Mouse (Mus musculus): ENCODE measurements around the gene Mettl16. TPM values are rescaled to one million over a fixed set of nuclear protein-coding genes. Genes with fewer than 3 reads are reported as not detected.

Gene Mettl16
- total and polyA plus RNA-seq, 2 experiments from 2014 or later: 10.6 to 26.6 TPM

- peak; percentile 24 for ATAC-seq
- under 1% methylated on average over 20 of the region's 20 CpGs for WGBS
- Histone ChIP-seq H3K4me3 (ENCODE audit: low read length) (peak overlapping the region; percentile 95), H3K4me2 (ENCODE audit: low read depth, low read length) (peak overlapping the region; percentile 62), H3K27ac (peak overlapping the region; percentile 95), H3K9ac (replicated peaks; ENCODE audit: low read length) (peak overlapping the region; percentile 97), H3K4me1 (ENCODE audit: insufficient read depth, low read length) (peaks cover 20% of the 10 kb centered on the region), H3K9me3 (ENCODE audit: low read length) (no peaks in the 10 kb centered on the region), H3K36me3 (ENCODE audit: insufficient read depth, low read length) (no peaks in the 10 kb centered on the region; the same call in 1 of the 2 replicates), H3K27me3 (ENCODE audit: insufficient read depth, low read length) (no peaks in the 10 kb centered on the region)
- TF ChIP-seq CTCF (IDR thresholded peaks at IDR 0.05; ENCODE audit: low read depth): peak; percentile 25; the same call in 1 of the 2 replicates
- peak; percentile 87 for DNase-seq (ENCODE audit: low spot score)
Measured at GRCm38 (mm10) chr11:74829812-74830211, 59.2 kb downstream of the Mettl16 start.

- H3K4me2 ChIP-seq (ENCODE audit: low read depth, low read length): peak within 1 kb of the TSS; percentile 62
- 0 out of 2 replicates have a peak, but pooled peaks have one; percentile 9 for TF ChIP-seq CTCF (IDR thresholded peaks at IDR 0.05; ENCODE audit: low read depth)
- peaks cover 22% of the 10 kb centered on the region for H3K4me1 ChIP-seq (ENCODE audit: insufficient read depth, low read length)
- H3K27ac ChIP-seq: peak within 1 kb of the TSS; percentile 95
- no peaks in the 10 kb centered on the region for H3K27me3 ChIP-seq (ENCODE audit: insufficient read depth, low read length)
- DNase-seq (ENCODE audit: low spot score): peak; percentile 100
- H3K9ac ChIP-seq (replicated peaks; ENCODE audit: low read length): peak within 1 kb of the TSS; percentile 97
- no peaks in the 10 kb centered on the region; the same call in 1 of the 2 replicates for H3K36me3 ChIP-seq (ENCODE audit: insufficient read depth, low read length)
- WGBS: under 1% methylated on average over 66 of the region's 70 CpGs
- peak within 1 kb of the TSS; percentile 95 for H3K4me3 ChIP-seq (ENCODE audit: low read length)
- ATAC-seq: peak; percentile 88
- H3K9me3 ChIP-seq (ENCODE audit: low read length): no peaks in the 10 kb centered on the region
Measured at GRCm38 (mm10) chr11:74830256-74831161, 59.9 kb downstream of the Mettl16 start, which contains the start of gene Mnt. Gene Mnt, plus strand, starts transcription at chr11:74830920.

DNA sequence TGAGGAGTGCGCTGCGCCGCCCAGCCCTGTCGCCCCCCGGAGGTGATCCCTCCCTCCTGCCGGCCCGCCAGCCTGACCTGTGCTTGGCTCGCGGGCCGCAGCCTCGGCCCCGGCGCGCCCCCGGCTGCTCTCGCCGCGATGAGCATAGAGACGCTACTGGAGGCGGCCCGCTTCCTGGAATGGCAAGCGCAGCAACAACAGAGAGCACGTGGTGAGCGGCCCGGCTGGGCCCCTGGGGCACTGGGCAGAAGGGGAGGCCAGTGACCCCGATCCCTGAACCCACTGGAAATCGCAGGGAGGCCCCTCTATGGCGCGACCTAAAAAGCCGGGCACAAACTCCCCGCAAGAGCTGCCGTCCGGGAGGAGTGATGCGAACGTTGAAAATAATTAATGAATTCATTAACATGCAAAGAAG is 60.6 kb downstream of the Mettl16 start:
- Histone ChIP-seq H3K27me3 (ENCODE audit: insufficient read depth, low read length) (no peaks in the 10 kb centered on the region), H3K9me3 (ENCODE audit: low read length) (no peaks in the 10 kb centered on the region), H3K4me1 (ENCODE audit: insufficient read depth, low read length) (peaks cover 22% of the 10 kb centered on the region), H3K4me2 (ENCODE audit: low read depth, low read length) (peak overlapping the region; percentile 62), H3K27ac (peak overlapping the region; percentile 95), H3K9ac (replicated peaks; ENCODE audit: low read length) (peak overlapping the region; percentile 97), H3K36me3 (ENCODE audit: insufficient read depth, low read length) (no peaks in the 10 kb centered on the region; the same call in 1 of the 2 replicates), H3K4me3 (ENCODE audit: low read length) (peak overlapping the region; percentile 95)
- WGBS: under 1% methylated on average over 33 of the region's 35 CpGs
- no peak for ATAC-seq
- peak; percentile 72 for DNase-seq (ENCODE audit: low spot score)
- no peak for TF ChIP-seq CTCF (IDR thresholded peaks at IDR 0.05; ENCODE audit: low read depth)

DNA sequence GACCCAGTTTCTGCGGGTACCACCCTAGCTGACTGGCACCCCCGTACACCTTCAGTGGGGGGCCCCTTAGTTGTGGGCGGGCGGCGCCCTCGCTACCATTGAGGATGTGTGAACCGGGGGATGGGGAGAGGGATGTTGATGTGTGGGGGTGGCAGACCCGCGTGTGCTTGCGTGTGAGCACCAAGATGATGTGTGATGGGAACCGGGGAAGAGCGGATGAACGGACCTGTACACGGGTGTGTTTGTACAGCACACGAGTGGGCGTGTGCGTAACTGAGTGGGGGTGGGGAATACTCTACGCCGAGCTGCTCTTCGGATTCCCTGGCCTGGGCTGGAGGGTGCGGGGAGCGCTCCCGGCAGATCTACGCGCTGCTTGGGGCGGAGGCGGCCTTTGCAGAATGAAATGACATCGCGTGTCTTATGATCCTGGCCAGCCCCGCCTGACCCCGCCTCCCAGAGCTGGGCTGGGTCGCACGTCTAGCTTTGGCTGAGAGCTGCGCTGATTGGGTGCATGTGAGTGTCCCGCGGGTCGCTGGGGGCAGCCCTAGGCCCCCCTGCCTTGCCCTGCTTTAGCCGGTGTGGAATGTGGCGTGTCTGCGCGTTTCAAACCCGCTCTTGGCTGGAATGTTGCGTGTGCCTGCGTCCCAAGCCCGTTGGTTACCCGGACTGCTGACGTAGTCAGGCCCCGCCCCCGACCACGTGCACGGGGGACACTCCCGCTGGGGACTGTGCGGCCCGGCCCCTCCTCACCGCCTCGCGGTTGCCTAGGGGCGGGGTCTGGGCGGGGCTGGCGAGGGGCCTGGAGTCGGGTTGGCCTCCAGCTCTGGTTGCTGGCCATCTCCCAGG is 61.2 kb downstream of the Mettl16 start:
- under 1% methylated on average over 61 of the region's 61 CpGs for WGBS
- Histone ChIP-seq H3K4me1 (ENCODE audit: insufficient read depth, low read length) (peaks cover 22% of the 10 kb centered on the region), H3K4me3 (ENCODE audit: low read length) (peak overlapping the region; percentile 95), H3K27me3 (ENCODE audit: insufficient read depth, low read length) (no peaks in the 10 kb centered on the region), H3K4me2 (ENCODE audit: low read depth, low read length) (peak overlapping the region; percentile 62), H3K36me3 (ENCODE audit: insufficient read depth, low read length) (no peaks in the 10 kb centered on the region), H3K9ac (replicated peaks; ENCODE audit: low read length) (peak overlapping the region; percentile 97), H3K27ac (peak overlapping the region; percentile 95), H3K9me3 (ENCODE audit: low read length) (no peaks in the 10 kb centered on the region)
- TF ChIP-seq CTCF (IDR thresholded peaks at IDR 0.05; ENCODE audit: low read depth): no peak
- peak; percentile 98 for DNase-seq (ENCODE audit: low spot score)
- ATAC-seq: peak; percentile 81

GRCm38 (mm10) chr11:74832503-74833143 is 62.0 kb downstream of the Mettl16 start:
- 2% methylated on average over 26 of the region's 26 CpGs for WGBS
- Histone ChIP-seq H3K9ac (replicated peaks; ENCODE audit: low read length) (peak overlapping the region; percentile 97), H3K4me3 (ENCODE audit: low read length) (peak overlapping the region; percentile 95), H3K27ac (peak overlapping the region; percentile 95), H3K4me1 (ENCODE audit: insufficient read depth, low read length) (peaks cover 22% of the 10 kb centered on the region), H3K27me3 (ENCODE audit: insufficient read depth, low read length) (no peaks in the 10 kb centered on the region), H3K4me2 (ENCODE audit: low read depth, low read length) (peak overlapping the region; percentile 62), H3K9me3 (ENCODE audit: low read length) (no peaks in the 10 kb centered on the region), H3K36me3 (ENCODE audit: insufficient read depth, low read length) (no peaks in the 10 kb centered on the region)
- DNase-seq (ENCODE audit: low spot score) (peak; percentile 80), ATAC-seq (no peak)
- TF ChIP-seq CTCF (IDR thresholded peaks at IDR 0.05; ENCODE audit: low read depth): no peak
